8 mouse cellular contexts compared by ENCODE assay signal in genomic region chr11:62731311-62732021, GRCm38 (mm10). TPM values are rescaled to one million over a fixed set of nuclear protein-coding genes. Genes with fewer than 3 reads are reported as not detected.
DNase-seq lines count a peak whose midpoint lies in the region; ATAC-seq lines count a peak whose summit lies in the region.

TSS of gene Zfp287 (minus strand) at chr11:62731905.

- H3K4me2 ChIP-seq in forebrain, embryonic 11.5 days (ENCODE audit: low read depth, low read length, severe bottlenecking) = peak within 1 kb of the TSS; percentile 62
- H3K4me2 ChIP-seq in heart, embryonic 16.5 days (ENCODE audit: low read depth, low read length) = peak within 1 kb of the TSS; percentile 95
- peak within 1 kb of the TSS; percentile 75 for H3K4me2 ChIP-seq in liver, embryonic 13.5 days
- H3K4me2 ChIP-seq in stomach, embryonic 15.5 days = peak within 1 kb of the TSS; percentile 86

- no peaks in the 10 kb centered on the region for H3K27me3 ChIP-seq in forebrain, embryonic 11.5 days (ENCODE audit: control insufficient read depth, insufficient read depth, low read length)
- H3K27me3 ChIP-seq in heart, embryonic 16.5 days (ENCODE audit: control insufficient read depth, insufficient read depth, low read length) = no peaks in the 10 kb centered on the region
- peaks cover 35% of the 10 kb centered on the region for H3K27me3 ChIP-seq in liver, embryonic 13.5 days
- H3K27me3 ChIP-seq in stomach, embryonic 15.5 days (replicated peaks) = no peaks in the 10 kb centered on the region

- peak within 1 kb of the TSS; percentile 86 for H3K9ac ChIP-seq in forebrain, embryonic 11.5 days (ENCODE audit: low read length)
- H3K9ac ChIP-seq in heart, embryonic 16.5 days (ENCODE audit: low read length) = peak within 1 kb of the TSS; percentile 86
- H3K9ac ChIP-seq in liver, embryonic 13.5 days = peak within 1 kb of the TSS; percentile 56
- H3K9ac ChIP-seq in stomach, embryonic 15.5 days = peak within 1 kb of the TSS; percentile 73; the same call in 1 of the 2 replicates

- DNase-seq in A20 (ENCODE audit: low read depth, low spot score) = peak; percentile 86
- peak; percentile 98 for DNase-seq in brain, adult 2 months (ENCODE audit: low read depth, low spot score)
- peak; percentile 95 for DNase-seq in forebrain, embryonic 11.5 days (ENCODE audit: low spot score)
- peak; percentile 84 to 93 for DNase-seq in kidney, postnatal 25 days
- peak; percentile 13 for DNase-seq in liver, embryonic 13.5 days
- peak; percentile 94 for DNase-seq in neural tube, embryonic 10.5 days (ENCODE audit: extremely low spot score, low spot score)

- peak within 1 kb of the TSS; percentile 74 for H3K4me3 ChIP-seq in forebrain, embryonic 11.5 days (ENCODE audit: low read depth, low read length)
- H3K4me3 ChIP-seq in heart, embryonic 16.5 days (ENCODE audit: low read length) = peak within 1 kb of the TSS; percentile 83
- peak within 1 kb of the TSS; percentile 58 for H3K4me3 ChIP-seq in liver, embryonic 13.5 days (replicated peaks)
- peak within 1 kb of the TSS; percentile 80 for H3K4me3 ChIP-seq in stomach, embryonic 15.5 days (replicated peaks)

- peaks cover 7% of the 10 kb centered on the region; the same call in 1 of the 2 replicates for H3K4me1 ChIP-seq in forebrain, embryonic 11.5 days (replicated peaks; ENCODE audit: control insufficient read depth, insufficient read depth, low read length)
- H3K4me1 ChIP-seq in heart, embryonic 16.5 days (ENCODE audit: control insufficient read depth, insufficient read depth, low read length) = peaks cover 5% of the 10 kb centered on the region; the same call in 1 of the 2 replicates
- peaks cover 9% of the 10 kb centered on the region for H3K4me1 ChIP-seq in liver, embryonic 13.5 days (replicated peaks)
- peaks cover 4% of the 10 kb centered on the region; the same call in 1 of the 2 replicates for H3K4me1 ChIP-seq in stomach, embryonic 15.5 days

- peaks cover 2% of the 10 kb centered on the region; the same call in 1 of the 2 replicates for H3K36me3 ChIP-seq in forebrain, embryonic 11.5 days (ENCODE audit: control insufficient read depth, insufficient read depth, low read length)
- H3K36me3 ChIP-seq in heart, embryonic 16.5 days (ENCODE audit: control insufficient read depth, insufficient read depth) = no peaks in the 10 kb centered on the region
- no peaks in the 10 kb centered on the region for H3K36me3 ChIP-seq in liver, embryonic 13.5 days
- 0 out of 2 replicates have a peak, but pooled peaks cover 7% of the 10 kb centered on the region for H3K36me3 ChIP-seq in stomach, embryonic 15.5 days

- peak within 1 kb of the TSS; percentile 84 for H3K27ac ChIP-seq in forebrain, embryonic 11.5 days (ENCODE audit: low read depth, low read length)
- peak within 1 kb of the TSS; percentile 67 for H3K27ac ChIP-seq in heart, embryonic 16.5 days (ENCODE audit: low read length)
- no peak within 1 kb of the TSS for H3K27ac ChIP-seq in liver, embryonic 13.5 days
- peak within 1 kb of the TSS; percentile 82 for H3K27ac ChIP-seq in stomach, embryonic 15.5 days

- peak; percentile 99 for ATAC-seq in forebrain, embryonic 11.5 days (replicated peaks; ENCODE audit: low FRiP score)
- ATAC-seq in heart, embryonic 16.5 days (replicated peaks; ENCODE audit: extremely low read depth, insufficient read depth, low FRiP score) = peak; percentile 93
- peak; percentile 45 for ATAC-seq in liver, embryonic 13.5 days (ENCODE audit: low read depth)
- peak; percentile 96 for ATAC-seq in stomach, embryonic 15.5 days (ENCODE audit: insufficient read depth, low FRiP score, low read depth)

- under 1% methylated on average over 48 of the region's 48 CpGs for WGBS in forebrain, embryonic 11.5 days
- under 1% methylated on average over 48 of the region's 48 CpGs for WGBS in heart, embryonic 16.5 days
- 1% methylated on average over 48 of the region's 48 CpGs for WGBS in liver, embryonic 13.5 days (ENCODE audit: insufficient replicate concordance)
- WGBS in stomach, embryonic 15.5 days = under 1% methylated on average over 48 of the region's 48 CpGs

- H3K9me3 ChIP-seq in forebrain, embryonic 11.5 days (ENCODE audit: control insufficient read depth, low read length) = no peaks in the 10 kb centered on the region
- no peaks in the 10 kb centered on the region for H3K9me3 ChIP-seq in heart, embryonic 16.5 days (replicated peaks; ENCODE audit: control insufficient read depth, low read length)
- no peaks in the 10 kb centered on the region for H3K9me3 ChIP-seq in liver, embryonic 13.5 days (replicated peaks)
- H3K9me3 ChIP-seq in stomach, embryonic 15.5 days = no peaks in the 10 kb centered on the region

RNA-seq across cellular contexts. Expression of gene Zfp287, which starts in this region (rescaled TPM):
- polyA plus RNA-seq in forebrain, embryonic 11.5 days (2014; fragmentation: Nextera tagmentation; extraction: Ambion mirVana) = 14.6 and 14.9 TPM in 2 replicates
- polyA plus RNA-seq in heart, embryonic 16.5 days (2015; fragmentation: Nextera tagmentation; extraction: Ambion mirVana) = 3.9 and 4.1 TPM in 2 replicates
- polyA plus RNA-seq in liver, embryonic 13.5 days (2015; fragmentation: Nextera tagmentation; extraction: Ambion mirVana) = 0.47 and 0.57 TPM in 2 replicates
- polyA plus RNA-seq in stomach, embryonic 15.5 days (2015; fragmentation: Nextera tagmentation; extraction: Ambion mirVana) = 6.7 and 7.2 TPM in 2 replicates

Comparison
In these comparisons a context has a peak if more than half of its experiments do, and no peak if none do; other contexts are left out.
1. Peak in DNase-seq, ATAC-seq, H3K4me3 ChIP-seq, H3K9ac ChIP-seq and H3K4me2 ChIP-seq in liver, embryonic 13.5 days; RNA of the gene not detected or under 1 TPM.
2. DNase-seq: peak in every context shown above with its lines; median percentile 98 in brain, adult 2 months; 95 in forebrain, embryonic 11.5 days; 94 in neural tube, embryonic 10.5 days; 88 in kidney, postnatal 25 days; 86 in A20; 13 in liver, embryonic 13.5 days.
3. ATAC-seq: peak in every context shown above with its lines; median percentile 99 in forebrain, embryonic 11.5 days; 96 in stomach, embryonic 15.5 days; 93 in heart, embryonic 16.5 days; 45 in liver, embryonic 13.5 days.